Mouse (Mus musculus) liver, embryonic 11.5 days (tissue): Measurements from ENCODE around the gene Cse1l. TPM values are rescaled to one million over a fixed set of nuclear protein-coding genes. Genes with fewer than 3 reads are reported as not detected.

Experiments
- ATAC-seq: fragments of 200-750 bp; cut with Nextera tagmentation; replicated peaks from 2 replicates; pipeline ENCODE4 v1.8.0; 2017; ENCODE audit warnings: moderate number of reproducible peaks, mild to moderate bottlenecking, moderate TSS enrichment, moderate library complexity; ENCODE audit not compliant: low FRiP score
- DNase-seq: peaks from one replicate; pipeline ENCODE4 v3.0.0-alpha.2; 2017; ENCODE audit warnings: low spot score
- H3K27ac ChIP-seq: fragments of 300-500 bp; sonication (generic); 2 replicates; pipeline ENCODE4 v1.5.1; 2014; ENCODE audit warnings: mild to moderate bottlenecking, low read depth, low read length, control low read depth
- H3K27me3 ChIP-seq: fragments of 300-500 bp; sonication (generic); replicated peaks from 2 replicates; pipeline ENCODE4 v1.6.1; 2014; ENCODE audit warnings: low read length, mixed read lengths; ENCODE audit not compliant: control insufficient read depth, insufficient read depth
- H3K36me3 ChIP-seq: fragments of 300-500 bp; sonication (generic); 2 replicates; pipeline ENCODE4 v1.6.1; 2014; ENCODE audit warnings: mild to moderate bottlenecking, low read length, moderate library complexity, mixed read lengths; ENCODE audit not compliant: control insufficient read depth, insufficient read depth
- H3K4me1 ChIP-seq: fragments of 300-500 bp; sonication (generic); replicated peaks from 2 replicates; pipeline ENCODE4 v1.6.1; 2014; ENCODE audit warnings: low read length, mixed read lengths; ENCODE audit not compliant: control insufficient read depth, insufficient read depth
- H3K4me2 ChIP-seq: fragments of 300-500 bp; sonication (generic); 2 replicates; pipeline ENCODE4 v1.6.1; 2014; ENCODE audit warnings: mild to moderate bottlenecking, control low read depth, moderate library complexity
- H3K4me3 ChIP-seq: fragments of 300-500 bp; sonication (generic); 2 replicates; pipeline ENCODE4 v1.5.1; 2014; ENCODE audit warnings: low read depth, low read length, control low read depth
- H3K9ac ChIP-seq: fragments of 300-500 bp; sonication (generic); 2 replicates; pipeline ENCODE4 v1.6.1; 2014; ENCODE audit warnings: low read depth, low read length, control low read depth
- H3K9me3 ChIP-seq: fragments of 300-500 bp; sonication (generic); 2 replicates; pipeline ENCODE4 v1.6.1; 2016; ENCODE audit warnings: low read length, inconsistent platforms, mixed read lengths; ENCODE audit not compliant: control insufficient read depth
- WGBS: fragments of 180-500 bp; shearing (Covaris S2); extraction: QIAGEN DNeasy Blood & Tissue Kit; methylation state at CpG from one replicate; pipeline ENCODE4 v1.1.7; 2014; 5-methylcytosine and 5-hydroxymethylcytosine counted together
- polyA plus RNA-seq: library from polyadenylated mRNA; unstranded; fragments of >200 nt; fragmentation: Nextera tagmentation; extraction: Ambion mirVana; gene quantifications from 2 replicates; pipeline ENCODE4 v1.2.1, GENCODE M21; 2014

Cse1l gene
- polyA plus RNA-seq, 1 experiment from 2014 or later, result 155 TPM

GRCm38 (mm10) chr2:166995021-166995795, 89.4 kb downstream of the Cse1l start:
- Histone ChIP-seq H3K9me3 (no peaks in the 10 kb centered on the region), H3K4me2 (peak overlapping the region; percentile 70), H3K27me3 (no peaks in the 10 kb centered on the region), H3K9ac (peak overlapping the region; percentile 91), H3K36me3 (no peaks in the 10 kb centered on the region), H3K4me3 (peak overlapping the region; percentile 95), H3K27ac (peak overlapping the region; percentile 85), H3K4me1 (peaks cover 33% of the 10 kb centered on the region)
- DNase-seq (peak; percentile 52), ATAC-seq (peak; percentile 43; the same call in 1 of the 2 replicates)
- 2% methylated on average over 28 of the region's 28 CpGs for WGBS

Other genes with a start within 250 kb of the Cse1l start
- 16.1 and 16.5 TPM in 2 replicates for gene Prex1, start 192.2 kb upstream of the Cse1l start, polyA plus RNA-seq
- gene Trp53rkb, start 113.5 kb upstream of the Cse1l start, polyA plus RNA-seq, result 7.6 and 9.5 TPM in 2 replicates
- 11.3 and 12.7 TPM in 2 replicates for gene Arfgef2, start 100.5 kb upstream of the Cse1l start, polyA plus RNA-seq
- 57.1 and 59.5 TPM in 2 replicates for gene Stau1, start 90.3 kb downstream of the Cse1l start, polyA plus RNA-seq
- 102 and 103 TPM in 2 replicates for gene Ddx27, start 109.2 kb downstream of the Cse1l start, polyA plus RNA-seq
- 10.1 and 11.2 TPM in 2 replicates for gene Znfx1, start 157.0 kb downstream of the Cse1l start, polyA plus RNA-seq